Mouse (Mus musculus): Measurements from ENCODE around the gene Naip6. TPM values are rescaled to one million over a fixed set of nuclear protein-coding genes. Genes with fewer than 3 reads are reported as not detected.
"Not testable (repeated sequence)": the region's sequence is repeated elsewhere in the genome, so short reads cannot be mapped to it uniquely, and the experiment has no call there.

Gene Naip6
- polyA plus RNA-seq (2016; fragmentation: Nextera tagmentation; extraction: Ambion mirVana), result 0.30 and 0.37 TPM in 2 replicates

DNA sequence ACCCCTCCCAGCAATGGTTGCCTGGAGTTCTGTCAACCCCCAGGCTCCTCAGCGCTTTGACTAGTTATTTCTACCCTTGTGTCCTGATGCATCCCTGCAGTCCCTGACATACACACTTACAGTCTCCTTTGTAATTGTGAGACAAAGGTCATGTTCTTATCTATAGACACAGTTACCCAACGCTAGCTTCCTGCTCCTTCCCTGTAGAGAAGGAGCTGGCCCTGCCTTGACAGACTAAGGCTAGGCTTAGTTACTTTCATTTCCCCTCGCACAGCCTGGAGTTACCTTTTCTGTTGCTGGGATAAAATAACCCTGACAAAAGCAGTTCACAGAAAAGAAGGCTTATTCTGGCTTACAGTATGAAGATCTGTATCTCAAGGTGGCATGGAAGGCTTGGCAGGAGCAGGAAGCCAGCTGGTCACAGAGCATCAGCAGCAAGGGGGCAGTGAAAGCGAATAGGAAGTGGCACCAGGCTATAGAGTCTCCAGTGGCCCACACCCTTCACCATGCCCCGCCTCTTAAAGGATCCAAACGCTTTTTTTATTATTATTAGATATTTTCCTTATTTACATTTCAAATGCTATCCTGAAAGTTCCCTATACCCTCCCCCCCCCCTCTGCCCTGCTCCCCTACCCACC lies at the start of gene Naip6:
Gene Naip6, minus strand, starts transcription at position 419 of the 638 bp plus-strand sequence.
- H3K4me3 ChIP-seq; H3K27me3 ChIP-seq (replicated peaks); H3K27ac ChIP-seq; H3K9me3 ChIP-seq (replicated peaks); H3K36me3 ChIP-seq; H3K4me2 ChIP-seq; H3K9ac ChIP-seq; H3K4me1 ChIP-seq: not testable (repeated sequence)
- WGBS (ENCODE audit: insufficient replicate concordance), result 40% methylated on average over 6 of the region's 6 CpGs
- ATAC-seq, result peak; percentile 52; the same call in 1 of the 2 replicates

DNA sequence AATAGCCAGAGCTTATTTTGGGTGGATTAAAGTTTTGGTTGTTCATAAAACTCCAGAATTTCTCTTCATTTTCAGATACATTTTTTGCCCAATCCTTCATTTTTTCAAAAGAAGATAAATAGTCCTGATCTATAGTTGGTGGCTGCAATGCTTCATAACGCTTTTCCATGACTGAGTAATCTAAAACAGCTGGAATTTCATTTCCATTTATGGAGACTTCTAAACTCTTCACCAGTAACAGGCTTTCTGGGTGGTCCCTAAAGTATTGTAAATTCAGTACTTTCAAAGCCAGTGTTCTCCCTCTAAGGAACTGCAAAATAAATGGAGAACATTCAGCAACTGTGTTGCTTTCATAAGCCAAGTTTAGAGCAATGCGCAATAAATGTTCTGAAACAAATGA lies 34.8 kb upstream of the Naip6 start:
- not testable (repeated sequence) for H3K9me3 ChIP-seq (replicated peaks); H3K4me2 ChIP-seq; H3K27ac ChIP-seq; H3K36me3 ChIP-seq; H3K4me1 ChIP-seq; H3K9ac ChIP-seq; H3K27me3 ChIP-seq (replicated peaks); H3K4me3 ChIP-seq; ATAC-seq
- 60% methylated on average over 2 of the region's 2 CpGs for WGBS (ENCODE audit: insufficient replicate concordance)

DNA sequence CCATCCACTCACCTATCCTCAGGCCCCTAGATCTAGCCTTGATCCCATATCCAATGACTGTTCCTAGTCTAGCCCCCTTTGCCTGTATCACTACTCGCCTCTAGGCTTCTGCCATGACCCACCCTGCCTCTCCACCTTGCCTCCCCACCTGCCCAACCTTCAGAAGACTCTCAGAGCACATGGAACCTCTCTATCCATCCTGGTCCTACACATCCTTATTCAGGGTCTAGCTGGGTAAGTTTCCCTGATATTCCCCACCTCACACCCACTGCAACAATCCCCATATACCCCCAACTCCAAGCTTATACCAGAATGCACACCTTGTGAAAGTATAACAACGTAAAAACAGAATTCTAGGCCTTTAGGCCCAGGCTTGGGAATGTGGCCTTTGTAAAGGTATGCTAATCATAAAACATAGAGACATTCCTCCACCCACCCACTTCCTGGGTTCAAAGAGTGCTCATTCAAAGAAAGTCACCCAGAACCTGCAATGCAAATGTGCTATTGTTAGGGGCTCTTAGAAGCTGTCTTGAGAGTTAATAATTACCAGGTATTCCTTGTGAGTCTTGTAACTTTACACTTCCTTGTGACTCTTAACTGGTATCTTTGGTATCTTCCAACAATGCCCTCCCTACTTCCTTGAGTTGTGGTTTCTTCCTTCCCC lies 32.2 kb upstream of the Naip6 start:
- H3K9ac ChIP-seq; H3K4me1 ChIP-seq; ATAC-seq; H3K9me3 ChIP-seq (replicated peaks); H3K36me3 ChIP-seq; H3K27me3 ChIP-seq (replicated peaks); H3K4me2 ChIP-seq; H3K4me3 ChIP-seq; H3K27ac ChIP-seq: not testable (repeated sequence)
- WGBS (ENCODE audit: insufficient replicate concordance), result 30% methylated on average over 1 of the region's 2 CpGs

DNA sequence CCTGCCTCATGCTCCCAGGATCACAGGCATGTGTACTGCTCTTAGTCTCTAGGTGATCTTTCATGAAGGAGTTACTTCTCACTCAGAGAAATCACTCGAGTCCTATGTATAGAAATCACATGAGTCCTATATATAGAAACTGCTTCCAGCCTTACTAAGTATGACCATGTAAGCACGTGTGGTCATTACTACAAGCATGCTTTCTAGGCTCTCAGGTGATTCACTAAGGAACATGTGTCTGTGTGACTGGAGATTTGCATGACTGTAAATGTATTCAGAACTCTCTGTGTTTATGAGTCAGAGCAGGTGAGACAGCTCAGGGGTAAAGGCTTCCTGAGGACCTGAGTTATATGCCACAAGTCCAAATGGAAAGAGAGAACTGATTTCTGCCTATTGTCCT lies 24.3 kb upstream of the Naip6 start:
- Histone ChIP-seq H3K27ac (no peak overlapping the region), H3K4me3 (no peak overlapping the region), H3K4me1 (no peaks in the 10 kb centered on the region), H3K27me3 (replicated peaks) (no peaks in the 10 kb centered on the region), H3K9me3 (replicated peaks) (no peaks in the 10 kb centered on the region), H3K4me2 (no peak overlapping the region), H3K36me3 (no peaks in the 10 kb centered on the region), H3K9ac (no peak overlapping the region)
- 45% methylated on average over 2 of the region's 2 CpGs for WGBS (ENCODE audit: insufficient replicate concordance)
- ATAC-seq, result no peak

DNA sequence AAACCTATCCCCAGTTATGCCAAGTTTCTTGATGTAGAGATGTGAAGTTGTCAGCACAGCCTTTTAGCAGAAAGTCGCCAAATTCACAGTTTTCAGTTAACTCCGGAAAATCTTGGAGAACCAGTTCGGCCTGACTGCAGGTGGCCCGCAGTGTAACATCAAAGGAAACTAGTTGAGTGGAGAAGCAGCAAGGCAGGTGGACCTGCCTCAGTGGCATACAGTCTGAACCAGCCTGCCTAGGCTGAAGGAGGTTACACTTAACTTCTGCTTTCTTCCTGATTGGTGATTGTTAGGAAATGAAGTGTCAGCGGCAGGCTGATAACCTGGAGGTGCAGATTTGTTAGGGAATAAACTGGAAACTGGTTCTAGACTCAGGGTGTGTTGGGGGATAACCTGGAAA lies 14.3 kb upstream of the Naip6 start:
- not testable (repeated sequence) for H3K36me3 ChIP-seq; H3K4me1 ChIP-seq; ATAC-seq; H3K9ac ChIP-seq; H3K4me2 ChIP-seq; H3K27ac ChIP-seq; H3K9me3 ChIP-seq (replicated peaks); H3K27me3 ChIP-seq (replicated peaks); H3K4me3 ChIP-seq
- WGBS (ENCODE audit: insufficient replicate concordance), result 19% methylated on average over 5 of the region's 5 CpGs

DNA sequence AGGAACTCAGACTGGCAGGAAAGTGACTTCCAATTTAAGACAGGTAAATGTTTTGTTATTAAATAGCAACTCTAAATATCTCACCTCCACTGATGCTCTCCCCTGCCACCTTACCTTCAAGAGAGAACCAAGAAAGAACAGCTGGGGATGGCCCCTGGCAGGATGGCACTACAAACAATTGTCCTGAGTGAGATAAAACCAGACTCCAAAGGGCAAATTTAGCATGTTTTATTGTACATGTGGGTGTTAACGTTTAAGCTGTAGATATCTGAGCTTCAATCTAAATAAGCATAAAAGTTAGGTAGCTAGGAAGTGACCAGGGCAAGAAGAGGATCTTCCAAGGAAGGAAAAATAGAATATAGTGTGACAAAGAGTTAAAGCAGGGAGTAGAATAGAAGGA lies 11.4 kb upstream of the Naip6 start:
- not testable (repeated sequence) for H3K4me1 ChIP-seq, H3K4me2 ChIP-seq
- WGBS (ENCODE audit: insufficient replicate concordance), result 5% methylated on average over 1 of the region's 1 CpGs

DNA sequence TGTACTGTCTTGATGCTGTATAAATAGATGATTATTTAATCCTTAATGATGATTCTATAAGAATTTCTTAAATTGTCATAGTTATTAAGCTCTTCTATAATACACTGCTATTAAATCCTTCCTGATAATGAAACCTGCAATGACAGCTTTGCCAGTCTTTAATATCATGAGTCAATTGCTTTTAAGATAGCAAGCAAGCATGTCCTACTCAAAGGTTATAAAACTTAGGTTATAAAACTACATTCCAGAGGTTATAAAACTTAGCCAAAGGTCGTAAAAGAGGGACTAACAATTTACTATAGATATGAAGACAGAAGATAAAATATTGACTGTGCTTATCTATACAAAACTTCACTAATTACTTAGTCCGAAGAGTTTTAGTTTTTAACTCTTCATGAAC lies 10.6 kb upstream of the Naip6 start:
- H3K36me3 ChIP-seq; H3K9me3 ChIP-seq (replicated peaks); H3K27ac ChIP-seq; H3K4me2 ChIP-seq; H3K4me1 ChIP-seq; H3K4me3 ChIP-seq; H3K9ac ChIP-seq; H3K27me3 ChIP-seq (replicated peaks); ATAC-seq: not testable (repeated sequence)
- WGBS (ENCODE audit: insufficient replicate concordance), result 46% methylated on average over 2 of the region's 2 CpGs

More for the DNA sequence above, 11.4 kb upstream of the Naip6 start:
- not testable (repeated sequence) for H3K27ac ChIP-seq; H3K9ac ChIP-seq; ATAC-seq; H3K27me3 ChIP-seq (replicated peaks); H3K4me3 ChIP-seq; H3K9me3 ChIP-seq (replicated peaks); H3K36me3 ChIP-seq

DNA sequence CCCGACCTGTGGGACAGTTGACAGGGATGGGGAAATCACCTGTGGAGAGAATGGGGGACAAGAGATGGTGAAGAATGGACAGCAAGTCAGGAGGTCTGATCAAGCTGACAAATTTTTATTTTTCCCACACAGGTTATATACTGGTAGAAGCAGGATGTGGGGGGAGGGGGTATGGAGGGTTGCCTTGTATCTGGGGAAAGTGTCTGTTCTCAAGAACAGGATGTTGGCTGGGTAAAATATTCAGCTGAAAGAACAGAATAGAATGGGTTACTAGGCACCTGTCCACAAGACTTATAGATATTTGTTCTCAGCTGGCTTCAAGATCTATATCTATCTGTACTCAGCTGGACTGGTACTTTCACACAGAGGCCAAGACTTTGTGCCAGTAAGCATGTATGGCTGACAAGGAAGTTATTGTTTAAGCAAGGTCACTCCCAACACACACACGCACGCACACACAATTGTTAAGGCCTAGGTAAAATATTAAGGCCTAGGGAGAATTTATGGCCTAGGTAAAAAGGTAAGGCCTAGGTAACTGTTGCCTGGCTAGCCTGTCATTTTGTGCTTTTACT lies 4.9 kb upstream of the Naip6 start:
- H3K27me3 ChIP-seq (replicated peaks); H3K4me1 ChIP-seq; H3K36me3 ChIP-seq; ATAC-seq; H3K9ac ChIP-seq; H3K9me3 ChIP-seq (replicated peaks); H3K4me2 ChIP-seq; H3K4me3 ChIP-seq; H3K27ac ChIP-seq: not testable (repeated sequence)
- 71% methylated on average over 3 of the region's 3 CpGs for WGBS (ENCODE audit: insufficient replicate concordance)

DNA sequence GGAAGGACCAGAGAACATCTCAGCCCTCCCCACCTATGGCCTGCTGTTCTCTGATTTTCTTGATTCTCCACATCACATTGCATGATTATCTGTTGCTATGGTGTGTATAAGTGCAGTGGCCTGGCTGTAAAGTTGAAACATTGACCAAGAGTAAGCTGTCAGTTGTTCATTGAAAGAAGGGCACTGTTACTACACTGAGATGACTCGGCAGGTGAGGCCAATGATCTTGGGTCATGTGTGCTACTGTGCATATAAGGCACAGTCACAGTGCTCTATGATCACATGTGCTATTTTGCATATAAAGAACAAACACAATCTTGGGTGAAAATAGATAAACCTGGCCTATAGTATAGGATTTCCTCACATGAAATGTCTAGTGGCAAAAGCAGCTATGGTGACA lies 32.9 kb downstream of the Naip6 start:
- Histone ChIP-seq H3K9me3 (replicated peaks) (no peaks in the 10 kb centered on the region), H3K27ac (no peak overlapping the region), H3K4me3 (no peak overlapping the region), H3K36me3 (no peaks in the 10 kb centered on the region), H3K4me1 (no peaks in the 10 kb centered on the region), H3K4me2 (no peak overlapping the region), H3K9ac (no peak overlapping the region), H3K27me3 (replicated peaks) (no peaks in the 10 kb centered on the region)
- WGBS (ENCODE audit: insufficient replicate concordance), result 82% methylated on average over 1 of the region's 1 CpGs
- no peak for ATAC-seq

DNA sequence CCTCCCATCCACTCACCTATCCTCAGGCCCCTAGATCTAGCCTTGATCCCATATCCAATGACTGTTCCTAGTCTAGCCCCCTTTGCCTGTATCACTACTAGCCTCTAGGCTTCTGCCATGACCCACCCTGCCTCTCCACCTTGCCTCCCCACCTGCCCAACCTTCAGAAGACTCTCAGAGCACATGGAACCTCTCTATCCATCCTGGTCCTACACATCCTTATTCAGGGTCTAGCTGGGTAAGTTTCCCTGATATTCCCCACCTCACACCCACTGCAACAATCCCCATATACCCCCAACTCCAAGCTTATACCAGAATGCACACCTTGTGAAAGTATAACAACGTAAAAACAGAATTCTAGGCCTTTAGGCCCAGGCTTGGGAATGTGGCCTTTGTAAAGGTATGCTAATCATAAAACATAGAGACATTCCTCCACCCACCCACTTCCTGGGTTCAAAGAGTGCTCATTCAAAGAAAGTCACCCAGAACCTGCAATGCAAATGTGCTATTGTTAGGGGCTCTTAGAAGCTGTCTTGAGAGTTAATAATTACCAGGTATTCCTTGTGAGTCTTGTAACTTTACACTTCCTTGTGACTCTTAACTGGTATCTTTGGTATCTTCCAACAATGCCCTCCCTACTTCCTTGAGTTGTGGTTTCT lies 45.9 kb downstream of the Naip6 start:
- not testable (repeated sequence) for H3K4me2 ChIP-seq; H3K27ac ChIP-seq; H3K9ac ChIP-seq; H3K4me3 ChIP-seq; H3K9me3 ChIP-seq (replicated peaks); H3K4me1 ChIP-seq; H3K36me3 ChIP-seq; ATAC-seq; H3K27me3 ChIP-seq (replicated peaks)
- WGBS (ENCODE audit: insufficient replicate concordance), result no CpG with 5 or more reads among the region's 1 CpGs

DNA sequence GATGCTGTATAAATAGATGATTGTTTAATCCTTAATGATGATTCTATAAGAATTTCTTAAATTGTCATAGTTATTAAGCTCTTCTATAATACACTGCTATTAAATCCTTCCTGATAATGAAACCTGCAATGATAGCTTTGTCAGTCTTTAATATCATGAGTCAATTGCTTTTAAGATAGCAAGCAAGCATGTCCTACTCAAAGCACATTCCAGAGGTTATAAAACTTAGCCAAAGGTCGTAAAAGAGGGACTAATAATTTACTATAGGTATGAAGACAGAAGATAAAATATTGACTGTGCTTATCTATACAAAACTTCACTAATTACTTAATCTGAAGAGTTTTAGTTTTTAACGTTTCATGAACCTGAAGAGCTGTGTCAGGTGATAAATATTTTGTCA lies 60.5 kb downstream of the Naip6 start:
- not testable (repeated sequence) for H3K27me3 ChIP-seq (replicated peaks); ATAC-seq; H3K27ac ChIP-seq; H3K36me3 ChIP-seq; H3K4me3 ChIP-seq; H3K9me3 ChIP-seq (replicated peaks); H3K4me2 ChIP-seq; H3K9ac ChIP-seq; H3K4me1 ChIP-seq
- WGBS (ENCODE audit: insufficient replicate concordance), result 32% methylated on average over 2 of the region's 2 CpGs

DNA sequence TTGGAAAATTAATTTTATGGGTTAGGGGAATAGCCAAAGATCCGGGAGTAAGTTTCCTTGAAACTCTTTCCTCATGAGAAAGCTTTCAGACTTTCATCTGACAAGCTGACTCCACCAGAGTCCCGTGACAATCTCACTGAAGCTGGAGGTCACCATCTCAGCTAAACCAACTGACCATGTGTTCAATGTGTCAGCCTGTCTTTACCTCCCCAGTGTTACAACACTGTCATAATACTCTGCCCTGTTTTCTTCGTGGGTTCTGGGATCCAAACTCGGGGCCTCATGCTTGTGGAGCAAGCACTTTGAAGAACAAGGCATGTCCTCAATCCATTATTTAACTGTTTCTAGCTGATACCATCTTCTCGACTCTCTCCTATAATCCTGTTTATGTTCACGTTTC lies 61.5 kb downstream of the Naip6 start:
- H3K4me1 ChIP-seq; H3K27me3 ChIP-seq (replicated peaks); H3K9ac ChIP-seq; H3K4me3 ChIP-seq; H3K9me3 ChIP-seq (replicated peaks); ATAC-seq; H3K4me2 ChIP-seq; H3K36me3 ChIP-seq; H3K27ac ChIP-seq: not testable (repeated sequence)
- 64% methylated on average over 6 of the region's 6 CpGs for WGBS (ENCODE audit: insufficient replicate concordance)

All from liver, embryonic 12.5 days (tissue).